Mouse (Mus musculus) lung, embryonic 16.5 days (tissue): ENCODE measurements at regions not wholly inside any gene's neighbourhood (a gene's known extent, or its start where the extent isn't known, plus 50 kb on each side); places are given as distances from the start of the nearest gene placed in this dataset.
"Not testable (repeated sequence)": the region's sequence is repeated elsewhere in the genome, so short reads cannot be mapped to it uniquely, and the experiment has no call there.

ENCODE experiments used
- ATAC-seq: fragments of 200-750 bp; cut with Nextera tagmentation; 2 replicates; pipeline ENCODE4 v1.8.0; 2017; ENCODE audit warnings: low read depth, mild to moderate bottlenecking, moderate library complexity
- H3K27ac ChIP-seq: fragments of 300-500 bp; sonication (generic); 2 replicates; pipeline ENCODE4 v1.5.1; 2014; ENCODE audit warnings: mild to moderate bottlenecking, control low read depth, low read length
- H3K27me3 ChIP-seq: fragments of 300-500 bp; sonication (generic); 2 replicates; pipeline ENCODE4 v1.6.1; 2014; ENCODE audit warnings: low read depth, low read length, mixed read lengths; ENCODE audit not compliant: control insufficient read depth, insufficient read depth
- H3K36me3 ChIP-seq: fragments of 300-500 bp; sonication (generic); 2 replicates; pipeline ENCODE4 v1.6.1; 2014; ENCODE audit warnings: low read length; ENCODE audit not compliant: control insufficient read depth, insufficient read depth
- H3K4me1 ChIP-seq: fragments of 300-500 bp; sonication (generic); replicated peaks from 2 replicates; pipeline ENCODE4 v1.6.1; 2014; ENCODE audit warnings: low read length, mixed read lengths; ENCODE audit not compliant: control insufficient read depth, insufficient read depth
- H3K4me2 ChIP-seq: fragments of 300-500 bp; sonication (generic); 2 replicates; pipeline ENCODE4 v1.6.1; 2014; ENCODE audit warnings: low read depth, low read length, control low read depth
- H3K4me3 ChIP-seq: fragments of 300-500 bp; sonication (generic); 2 replicates; pipeline ENCODE4 v1.5.1; 2014; ENCODE audit warnings: mild to moderate bottlenecking, low read length, control low read depth
- H3K9ac ChIP-seq: fragments of 300-500 bp; sonication (generic); 2 replicates; pipeline ENCODE4 v1.6.1; 2014; ENCODE audit warnings: low read length, control low read depth
- H3K9me3 ChIP-seq: fragments of 300-500 bp; sonication (generic); 2 replicates; pipeline ENCODE4 v1.6.1; 2016; ENCODE audit warnings: low read length; ENCODE audit not compliant: control insufficient read depth
- WGBS: fragments of 180-500 bp; shearing (Covaris S2); extraction: QIAGEN DNeasy Blood & Tissue Kit; methylation state at CpG from one replicate; pipeline ENCODE4 v1.1.7; 2014; 5-methylcytosine and 5-hydroxymethylcytosine counted together

GRCm38 (mm10) chr4:10707016-10707657, 167.2 kb upstream of the 2610301B20Rik start:
- 66% methylated on average over 7 of the region's 7 CpGs for WGBS
- ATAC-seq: no peak
- no peaks in the 10 kb centered on the region for H3K9me3 ChIP-seq
- no peaks in the 10 kb centered on the region for H3K27me3 ChIP-seq
- H3K4me2 ChIP-seq: no peak overlapping the region
- H3K9ac ChIP-seq: no peak overlapping the region
- H3K4me1 ChIP-seq: no peaks in the 10 kb centered on the region
- H3K36me3 ChIP-seq: no peaks in the 10 kb centered on the region
- no peak overlapping the region for H3K4me3 ChIP-seq
- no peak overlapping the region for H3K27ac ChIP-seq

DNA sequence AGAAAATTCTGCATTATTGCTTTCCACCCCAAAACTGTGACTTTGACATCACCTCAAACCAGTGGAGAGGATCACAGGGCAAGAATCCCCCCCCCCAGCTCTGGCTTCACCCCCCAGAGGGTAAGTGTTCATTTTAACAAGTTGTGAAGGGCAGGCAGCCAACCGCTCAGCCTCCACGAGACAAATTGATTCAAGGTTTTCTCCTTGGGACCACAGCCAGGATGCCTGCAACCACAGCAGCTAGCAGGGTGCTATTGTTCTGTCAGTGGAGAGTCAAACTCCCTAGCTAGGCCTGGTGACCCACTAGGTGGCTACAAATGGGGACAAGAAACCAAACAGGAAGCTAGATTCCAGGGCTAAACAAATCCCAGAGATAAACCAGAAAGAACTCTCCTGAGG, 166.6 kb upstream of the 2610301B20Rik start:
- Histone ChIP-seq H3K4me1 (no peaks in the 10 kb centered on the region), H3K9me3 (no peaks in the 10 kb centered on the region), H3K4me2 (no peak overlapping the region), H3K36me3 (no peaks in the 10 kb centered on the region), H3K4me3 (no peak overlapping the region), H3K27ac (no peak overlapping the region), H3K9ac (no peak overlapping the region), H3K27me3 (no peaks in the 10 kb centered on the region)
- no peak for ATAC-seq
- 19% methylated on average over 2 of the region's 2 CpGs for WGBS

GRCm38 (mm10) chr4:10711939-10712533, 162.3 kb upstream of the 2610301B20Rik start:
- no peak overlapping the region for H3K4me2 ChIP-seq
- H3K4me1 ChIP-seq: no peaks in the 10 kb centered on the region
- WGBS: 59% methylated on average over 11 of the region's 11 CpGs
- no peaks in the 10 kb centered on the region for H3K27me3 ChIP-seq
- H3K9me3 ChIP-seq: no peaks in the 10 kb centered on the region
- no peak overlapping the region for H3K9ac ChIP-seq
- no peak overlapping the region for H3K27ac ChIP-seq
- ATAC-seq: no peak
- H3K4me3 ChIP-seq: no peak overlapping the region
- no peaks in the 10 kb centered on the region for H3K36me3 ChIP-seq

GRCm38 (mm10) chr4:10723341-10723740, 151.0 kb upstream of the 2610301B20Rik start:
- no peaks in the 10 kb centered on the region for H3K9me3 ChIP-seq
- no peak overlapping the region for H3K9ac ChIP-seq
- 89% methylated on average over 4 of the region's 4 CpGs for WGBS
- no peaks in the 10 kb centered on the region for H3K36me3 ChIP-seq
- ATAC-seq: no peak
- no peak overlapping the region for H3K27ac ChIP-seq
- H3K27me3 ChIP-seq: no peaks in the 10 kb centered on the region
- H3K4me1 ChIP-seq: no peaks in the 10 kb centered on the region
- no peak overlapping the region for H3K4me2 ChIP-seq
- no peak overlapping the region for H3K4me3 ChIP-seq

- Histone ChIP-seq H3K36me3 (no peaks in the 10 kb centered on the region), H3K27me3 (no peaks in the 10 kb centered on the region), H3K9me3 (no peaks in the 10 kb centered on the region), H3K4me1 (no peaks in the 10 kb centered on the region), H3K9ac (no peak overlapping the region), H3K4me3 (no peak overlapping the region), H3K4me2 (no peak overlapping the region), H3K27ac (no peak overlapping the region)
- ATAC-seq: no peak
- WGBS: 59% methylated on average over 3 of the region's 3 CpGs
Measured at GRCm38 (mm10) chr4:10727894-10728293, 146.4 kb upstream of the 2610301B20Rik start.

- no peaks in the 10 kb centered on the region for H3K4me1 ChIP-seq
- WGBS: 70% methylated on average over 3 of the region's 3 CpGs
- H3K9ac ChIP-seq: no peak overlapping the region
- no peak for ATAC-seq
- H3K4me3 ChIP-seq: no peak overlapping the region
- no peak overlapping the region for H3K4me2 ChIP-seq
- H3K27me3 ChIP-seq: no peaks in the 10 kb centered on the region
- no peak overlapping the region for H3K27ac ChIP-seq
- no peaks in the 10 kb centered on the region for H3K36me3 ChIP-seq
- no peaks in the 10 kb centered on the region for H3K9me3 ChIP-seq
Measured at GRCm38 (mm10) chr4:10745207-10745606, 129.1 kb upstream of the 2610301B20Rik start.

- Histone ChIP-seq H3K4me2 (no peak overlapping the region), H3K27ac (no peak overlapping the region), H3K27me3 (no peaks in the 10 kb centered on the region), H3K9ac (no peak overlapping the region), H3K36me3 (no peaks in the 10 kb centered on the region), H3K9me3 (no peaks in the 10 kb centered on the region), H3K4me1 (no peaks in the 10 kb centered on the region), H3K4me3 (no peak overlapping the region)
- no peak for ATAC-seq
- WGBS: 81% methylated on average over 8 of the region's 8 CpGs
Measured at GRCm38 (mm10) chr4:10748816-10749215, 125.5 kb upstream of the 2610301B20Rik start.

- H3K4me3 ChIP-seq, ATAC-seq, H3K36me3 ChIP-seq, H3K9me3 ChIP-seq, H3K4me2 ChIP-seq, H3K27me3 ChIP-seq, H3K27ac ChIP-seq, H3K4me1 ChIP-seq, H3K9ac ChIP-seq: not testable (repeated sequence)
- WGBS: 83% methylated on average over 6 of the region's 6 CpGs
Measured at GRCm38 (mm10) chr4:10750377-10751062, 123.8 kb upstream of the 2610301B20Rik start.

GRCm38 (mm10) chr4:10753176-10753575, 121.1 kb upstream of the 2610301B20Rik start:
- WGBS: 75% methylated on average over 5 of the region's 5 CpGs
- no peak overlapping the region for H3K9ac ChIP-seq
- H3K4me3 ChIP-seq: no peak overlapping the region
- no peaks in the 10 kb centered on the region for H3K4me1 ChIP-seq
- ATAC-seq: no peak
- no peak overlapping the region for H3K4me2 ChIP-seq
- no peaks in the 10 kb centered on the region for H3K36me3 ChIP-seq
- no peaks in the 10 kb centered on the region for H3K9me3 ChIP-seq
- H3K27me3 ChIP-seq: no peaks in the 10 kb centered on the region
- H3K27ac ChIP-seq: no peak overlapping the region
